Mouse (Mus musculus) stomach, embryonic 15.5 days (tissue): Measurements from ENCODE around the gene Synj2bp. TPM values are rescaled to one million over a fixed set of nuclear protein-coding genes. Genes with fewer than 3 reads are reported as not detected.
A peak's percentile ranks its signal among the peaks of the same experiment; 100 is the strongest.
"Not testable (repeated sequence)": the region's sequence is repeated elsewhere in the genome, so short reads cannot be mapped to it uniquely, and the experiment has no call there.

Experiments
- ATAC-seq: fragments of 200-750 bp; cut with Nextera tagmentation; 2 replicates; pipeline ENCODE4 v1.8.0; 2017; ENCODE audit warnings: low read depth, moderate number of reproducible peaks, moderate TSS enrichment; ENCODE audit not compliant: insufficient read depth, low FRiP score
- H3K27ac ChIP-seq: fragments of 300-500 bp; sonication (generic); 2 replicates; pipeline ENCODE4 v1.5.1; 2015; ENCODE audit warnings: mild to moderate bottlenecking, inconsistent platforms
- H3K27me3 ChIP-seq: fragments of 300-500 bp; sonication (generic); replicated peaks from 2 replicates; pipeline ENCODE4 v1.6.1; 2015; ENCODE audit warnings: inconsistent platforms
- H3K36me3 ChIP-seq: fragments of 300-500 bp; sonication (generic); 2 replicates; pipeline ENCODE4 v1.6.1; 2015; ENCODE audit warnings: inconsistent platforms
- H3K4me1 ChIP-seq: fragments of 300-500 bp; sonication (generic); 2 replicates; pipeline ENCODE4 v1.6.1; 2015; ENCODE audit warnings: inconsistent platforms
- H3K4me2 ChIP-seq: fragments of 300-500 bp; sonication (generic); 2 replicates; pipeline ENCODE4 v1.6.1; 2015; ENCODE audit warnings: mild to moderate bottlenecking, inconsistent platforms
- H3K4me3 ChIP-seq: fragments of 300-500 bp; sonication (generic); replicated peaks from 2 replicates; pipeline ENCODE4 v1.5.1; 2015; ENCODE audit warnings: inconsistent platforms
- H3K9ac ChIP-seq: fragments of 300-500 bp; sonication (generic); 2 replicates; pipeline ENCODE4 v1.6.1; 2015; ENCODE audit warnings: inconsistent platforms
- H3K9me3 ChIP-seq: fragments of 300-500 bp; sonication (generic); 2 replicates; pipeline ENCODE4 v1.6.1; 2016; ENCODE audit warnings: inconsistent platforms
- WGBS: fragments of 180-500 bp; shearing (Covaris S2); methylation state at CpG from one replicate; pipeline ENCODE4 v1.1.7; 2015; 5-methylcytosine and 5-hydroxymethylcytosine counted together
- polyA plus RNA-seq: library from polyadenylated mRNA; unstranded; fragments of >200 nt; fragmentation: Nextera tagmentation; extraction: Ambion mirVana; gene quantifications from 2 replicates; pipeline ENCODE4 v1.2.1, GENCODE M21; 2015

Gene Synj2bp
- polyA plus RNA-seq, result 40.3 and 43.6 TPM in 2 replicates

DNA sequence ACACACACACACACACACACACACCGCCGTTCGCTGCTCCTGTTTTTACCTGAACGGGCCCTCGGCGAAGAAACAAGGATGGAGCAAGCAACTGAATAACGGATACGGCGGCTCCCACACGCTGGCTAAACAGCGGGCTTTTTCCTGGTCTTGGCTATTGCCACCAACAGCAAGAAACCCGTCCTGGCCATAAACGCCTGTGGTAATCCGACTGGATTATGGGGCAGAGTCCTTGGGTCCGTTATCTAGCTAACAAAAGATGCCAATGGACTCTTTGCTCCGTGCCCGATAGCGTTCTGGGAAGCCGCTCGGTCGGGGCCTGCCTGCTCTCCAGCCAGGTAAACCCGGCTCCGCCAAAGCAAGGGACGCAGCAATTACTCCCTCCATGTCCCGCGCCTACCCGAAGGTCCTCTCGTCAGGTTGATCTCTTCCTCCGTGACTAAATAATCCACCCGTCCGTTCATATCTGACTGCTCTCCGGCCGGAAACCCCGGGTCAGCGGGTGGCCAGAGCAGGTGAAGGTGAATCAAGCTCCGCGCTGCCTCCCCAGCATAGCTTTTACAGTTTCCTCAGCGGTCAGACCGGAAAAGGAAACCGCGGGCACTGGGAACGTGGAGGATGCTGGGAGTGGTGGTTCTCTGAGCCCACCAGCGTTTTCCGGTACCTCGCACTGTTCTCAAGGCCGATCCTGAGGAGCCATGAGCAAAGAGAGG is at the start of gene Synj2bp, which contains the start of gene Gm20498:
Gene Synj2bp (minus strand): TSS at position 596 of the 713 bp plus-strand sequence.
Gene Gm20498 (minus strand): TSS at position 590 of the 713 bp plus-strand sequence.
- H3K4me3 ChIP-seq, result peak within 1 kb of the TSS; percentile 58
- H3K4me1 ChIP-seq, result no peaks in the 10 kb centered on the region
- H3K9ac ChIP-seq, result peak within 1 kb of the TSS; percentile 47
- under 1% methylated on average over 46 of the region's 46 CpGs for WGBS
- peak within 1 kb of the TSS; percentile 62 for H3K4me2 ChIP-seq
- H3K27me3 ChIP-seq, result no peaks in the 10 kb centered on the region
- peak within 1 kb of the TSS; percentile 55 for H3K27ac ChIP-seq
- H3K36me3 ChIP-seq, result no peaks in the 10 kb centered on the region
- no peaks in the 10 kb centered on the region for H3K9me3 ChIP-seq
- ATAC-seq, result peak; percentile 91

DNA sequence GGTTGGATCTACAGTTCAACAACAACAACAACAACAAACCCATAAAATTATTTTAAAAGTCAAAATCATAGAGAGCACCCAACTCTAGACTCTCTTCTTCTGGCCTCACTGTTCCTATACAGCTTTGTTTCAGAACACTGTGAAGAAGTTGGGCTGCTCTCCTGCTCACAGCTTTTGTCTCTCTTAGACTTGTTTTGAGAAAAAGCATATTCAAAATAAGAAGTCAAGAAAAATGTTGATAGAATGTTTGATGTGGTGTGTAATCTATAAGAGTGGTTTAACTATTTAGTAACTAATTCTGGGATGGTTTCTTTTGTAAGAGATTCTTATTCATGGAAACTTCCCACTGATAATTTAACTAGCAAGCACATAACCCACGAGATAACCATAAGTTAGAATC is 35.7 kb upstream of the Synj2bp start, which contains the start of gene Adam21:
Gene Adam21 (minus strand): TSS at position 101 of the 400 bp plus-strand sequence.
- Histone ChIP-seq H3K36me3 (0 out of 2 replicates have a peak, but pooled peaks cover 15% of the 10 kb centered on the region), H3K27me3 (no peaks in the 10 kb centered on the region), H3K9ac (no peak within 1 kb of the TSS), H3K4me2 (no peak within 1 kb of the TSS), H3K4me1 (no peaks in the 10 kb centered on the region), H3K4me3 (no peak within 1 kb of the TSS), H3K27ac (no peak within 1 kb of the TSS), H3K9me3 (no peaks in the 10 kb centered on the region)
- no peak for ATAC-seq
- 85% methylated on average over 1 of the region's 1 CpGs for WGBS

DNA sequence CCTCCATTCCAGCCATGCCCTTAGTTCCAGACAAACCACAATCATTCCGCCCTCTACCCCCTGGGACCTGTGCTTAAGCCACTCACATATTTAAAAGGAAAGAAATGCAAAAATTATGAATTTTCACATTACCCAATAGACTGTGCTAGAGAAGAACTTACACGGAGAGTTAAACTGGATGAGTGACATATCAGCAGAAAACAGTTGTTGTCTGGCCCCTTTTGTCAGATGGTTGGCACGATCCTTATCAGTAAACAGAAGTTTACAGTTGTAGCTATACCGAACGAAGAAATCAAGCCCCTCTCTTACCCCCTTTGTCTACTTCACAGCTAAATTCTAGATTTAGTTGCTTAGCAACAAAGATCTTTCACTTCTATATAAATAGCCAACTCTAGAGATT is 35.2 kb upstream of the Synj2bp start:
- Histone ChIP-seq H3K27me3 (no peaks in the 10 kb centered on the region), H3K9ac (no peak overlapping the region), H3K4me3 (no peak overlapping the region), H3K27ac (no peak overlapping the region), H3K36me3 (0 out of 2 replicates have a peak, but pooled peaks cover 12% of the 10 kb centered on the region), H3K9me3 (no peaks in the 10 kb centered on the region), H3K4me2 (no peak overlapping the region), H3K4me1 (no peaks in the 10 kb centered on the region)
- ATAC-seq, result no peak
- whole genome bisulfite sequencing, result 81% methylated on average over 5 of the region's 5 CpGs

DNA sequence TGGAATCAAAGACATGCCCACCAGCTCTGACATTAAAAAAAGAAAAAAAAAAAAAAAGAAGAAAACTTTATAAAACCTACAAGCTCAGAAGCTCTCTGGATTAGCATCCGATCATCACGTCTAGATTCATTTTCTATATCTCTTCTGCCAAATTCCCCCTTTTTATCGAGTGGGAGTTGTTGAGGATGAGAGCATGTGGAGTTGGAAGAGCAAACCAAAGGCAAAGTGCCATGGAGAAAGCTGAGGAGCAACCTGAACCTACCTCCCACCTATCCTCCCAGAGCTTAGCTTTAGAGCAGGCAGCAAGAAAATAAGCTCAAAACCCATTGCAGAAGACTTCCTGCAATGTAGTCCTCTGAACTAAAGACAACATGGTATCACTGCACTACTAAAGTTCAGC is 31.5 kb upstream of the Synj2bp start:
- no peak overlapping the region for H3K4me3 ChIP-seq
- no peaks in the 10 kb centered on the region for H3K9me3 ChIP-seq
- no peaks in the 10 kb centered on the region for H3K4me1 ChIP-seq
- H3K9ac ChIP-seq, result no peak overlapping the region
- no peak overlapping the region for H3K4me2 ChIP-seq
- H3K27me3 ChIP-seq, result no peaks in the 10 kb centered on the region
- WGBS, result 96% methylated on average over 3 of the region's 3 CpGs
- H3K36me3 ChIP-seq, result no peaks in the 10 kb centered on the region
- ATAC-seq, result no peak
- no peak overlapping the region for H3K27ac ChIP-seq

DNA sequence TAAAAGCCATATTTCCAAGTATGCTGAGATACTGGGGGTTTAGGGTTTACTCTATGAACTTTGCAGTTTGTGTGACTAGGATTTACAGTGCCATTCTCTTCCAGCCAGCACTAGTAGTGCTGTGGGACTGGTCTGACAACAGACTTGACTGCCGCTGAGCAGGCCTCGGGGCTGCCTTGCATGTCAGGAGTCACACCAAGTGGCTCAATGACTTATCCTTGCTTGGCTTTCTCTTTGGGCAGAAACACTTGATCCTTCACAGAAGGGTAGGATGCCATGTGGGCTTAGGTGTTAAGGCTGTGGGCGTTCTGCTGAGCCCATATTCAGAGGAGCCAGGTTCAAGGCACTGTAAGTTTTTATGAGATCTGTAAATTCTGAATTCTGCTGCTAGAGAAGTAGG is 16.6 kb upstream of the Synj2bp start:
- Histone ChIP-seq H3K27me3 (no peaks in the 10 kb centered on the region), H3K36me3 (no peaks in the 10 kb centered on the region), H3K9me3 (no peaks in the 10 kb centered on the region), H3K4me3 (no peak overlapping the region), H3K4me1 (no peaks in the 10 kb centered on the region), H3K9ac (no peak overlapping the region), H3K4me2 (no peak overlapping the region), H3K27ac (no peak overlapping the region)
- WGBS, result 80% methylated on average over 3 of the region's 3 CpGs
- no peak for ATAC-seq

DNA sequence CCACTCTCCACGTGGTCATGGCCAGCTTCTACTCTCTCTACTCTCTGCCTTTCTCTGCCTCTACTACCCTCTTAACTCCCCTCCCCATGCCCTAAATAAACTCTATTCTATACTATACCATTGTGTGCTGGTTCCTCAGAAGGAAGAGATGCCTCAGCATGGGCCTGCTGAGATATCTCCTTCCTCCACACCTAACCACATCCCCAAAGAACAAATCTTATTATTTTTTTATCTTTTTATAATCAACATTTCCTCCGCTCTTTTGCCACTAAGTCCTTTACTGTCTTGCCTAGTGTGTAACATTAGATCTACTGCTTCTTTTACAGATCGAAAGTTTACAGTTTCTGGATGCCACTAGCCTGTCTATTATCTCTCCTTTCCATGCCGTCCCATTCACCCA is 14.5 kb upstream of the Synj2bp start:
- H3K4me2 ChIP-seq, result no peak overlapping the region
- 57% methylated on average over 4 of the region's 4 CpGs for WGBS
- H3K27ac ChIP-seq, result no peak overlapping the region
- no peaks in the 10 kb centered on the region for H3K4me1 ChIP-seq
- no peaks in the 10 kb centered on the region for H3K27me3 ChIP-seq
- no peak overlapping the region for H3K9ac ChIP-seq
- H3K9me3 ChIP-seq, result no peaks in the 10 kb centered on the region
- ATAC-seq, result no peak
- no peaks in the 10 kb centered on the region for H3K36me3 ChIP-seq
- H3K4me3 ChIP-seq, result no peak overlapping the region

DNA sequence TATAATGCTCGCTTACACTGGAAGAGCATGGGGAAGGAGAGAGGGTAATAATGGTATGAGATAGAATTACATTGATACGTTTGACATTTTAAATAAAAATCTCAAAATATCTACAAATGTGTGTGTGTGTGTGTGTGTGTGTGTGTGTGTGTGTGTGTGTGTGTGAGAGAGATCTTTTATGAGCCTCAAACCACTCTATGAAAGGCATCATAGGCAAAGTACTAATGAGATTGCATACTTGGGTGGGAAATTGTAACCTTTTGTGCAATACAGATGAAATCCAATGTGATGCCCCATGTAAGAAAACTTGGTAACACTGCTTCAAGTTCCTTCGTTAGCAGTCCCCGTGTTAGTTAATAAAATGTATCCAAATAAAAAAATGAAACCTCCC is 313 bp upstream of the Synj2bp start:
- Histone ChIP-seq H3K9me3 (no peaks in the 10 kb centered on the region), H3K4me3 (peak overlapping the region; percentile 58), H3K27me3 (no peaks in the 10 kb centered on the region), H3K27ac (peak overlapping the region; percentile 55; the same call in 1 of the 2 replicates), H3K4me2 (peak overlapping the region; percentile 62), H3K9ac (no peak overlapping the region), H3K4me1 (no peaks in the 10 kb centered on the region), H3K36me3 (no peaks in the 10 kb centered on the region)
- no peak for ATAC-seq
- WGBS, result 35% methylated on average over 4 of the region's 4 CpGs

DNA sequence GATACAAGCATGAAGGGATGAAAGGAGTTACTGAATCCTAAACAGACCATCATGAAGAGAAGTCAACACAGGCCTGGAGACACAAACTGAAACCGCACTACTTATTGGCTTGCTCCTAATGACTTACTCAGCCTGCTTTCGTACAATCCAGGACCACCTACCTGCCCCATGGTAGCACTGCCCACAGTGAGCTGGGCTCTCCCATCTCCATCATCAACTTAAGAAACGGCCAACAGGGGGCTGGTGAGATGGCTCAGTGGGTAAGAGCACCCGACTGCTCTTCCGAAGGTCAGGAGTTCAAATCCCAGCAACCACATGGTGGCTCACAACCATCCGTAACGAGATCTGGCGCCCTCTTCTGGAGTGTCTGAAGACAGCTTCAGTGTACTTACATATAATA is 2.1 kb downstream of the Synj2bp start:
- not testable (repeated sequence) for H3K9me3 ChIP-seq

DNA sequence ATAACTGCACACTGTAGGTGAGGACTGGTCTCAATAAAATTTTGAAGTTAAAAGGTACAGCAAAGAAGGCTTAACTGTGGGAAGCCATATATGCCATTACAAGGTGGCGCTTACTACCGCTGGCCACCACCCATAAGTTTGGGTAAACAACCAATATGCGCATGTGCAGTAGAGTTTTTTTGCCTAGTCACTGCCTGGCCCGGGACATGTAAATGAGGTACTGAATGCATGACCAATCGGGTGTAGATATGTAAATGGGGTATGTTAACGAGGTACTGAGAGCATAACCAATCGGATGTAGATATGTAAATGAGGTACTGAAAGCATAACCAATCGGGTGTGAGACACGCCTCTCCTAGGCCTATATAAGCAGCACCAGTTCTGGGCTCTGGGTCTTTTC is 35.8 kb downstream of the Synj2bp start:
- not testable (repeated sequence) for H3K9me3 ChIP-seq, H3K4me1 ChIP-seq, H3K4me2 ChIP-seq, H3K27ac ChIP-seq, H3K27me3 ChIP-seq, ATAC-seq, H3K36me3 ChIP-seq, H3K9ac ChIP-seq, H3K4me3 ChIP-seq
- 96% methylated on average over 9 of the region's 9 CpGs for WGBS

More for the DNA sequence above, 2.1 kb downstream of the Synj2bp start:
- not testable (repeated sequence) for ATAC-seq, H3K4me2 ChIP-seq, H3K27ac ChIP-seq, H3K27me3 ChIP-seq, H3K36me3 ChIP-seq, H3K4me1 ChIP-seq, H3K9ac ChIP-seq, H3K4me3 ChIP-seq
- 76% methylated on average over 8 of the region's 8 CpGs for WGBS

DNA sequence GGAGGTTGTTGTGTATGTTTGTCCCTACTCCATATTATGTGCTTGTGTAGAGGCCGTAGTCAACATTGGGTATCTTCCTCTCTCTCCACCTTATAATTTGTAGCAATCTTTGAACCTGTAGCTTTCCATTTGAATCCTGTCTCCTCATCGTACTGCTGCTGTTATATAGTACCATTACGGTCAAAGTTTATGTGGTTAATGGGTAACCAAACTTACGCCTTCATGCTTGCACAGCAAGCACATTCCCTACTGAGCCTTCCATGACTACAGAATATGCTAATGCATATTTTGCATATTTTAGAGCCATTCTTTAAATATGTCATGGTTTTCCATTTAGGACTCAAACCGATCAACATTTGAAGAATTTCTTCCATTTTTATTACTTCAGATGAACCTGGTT is 42.2 kb downstream of the Synj2bp start:
- WGBS, result 78% methylated on average over 5 of the region's 5 CpGs
- Histone ChIP-seq H3K27me3 (no peaks in the 10 kb centered on the region), H3K4me3 (no peak overlapping the region), H3K9me3 (no peaks in the 10 kb centered on the region), H3K36me3 (no peaks in the 10 kb centered on the region), H3K4me2 (no peak overlapping the region), H3K4me1 (no peaks in the 10 kb centered on the region), H3K27ac (no peak overlapping the region), H3K9ac (no peak overlapping the region)
- ATAC-seq, result no peak

DNA sequence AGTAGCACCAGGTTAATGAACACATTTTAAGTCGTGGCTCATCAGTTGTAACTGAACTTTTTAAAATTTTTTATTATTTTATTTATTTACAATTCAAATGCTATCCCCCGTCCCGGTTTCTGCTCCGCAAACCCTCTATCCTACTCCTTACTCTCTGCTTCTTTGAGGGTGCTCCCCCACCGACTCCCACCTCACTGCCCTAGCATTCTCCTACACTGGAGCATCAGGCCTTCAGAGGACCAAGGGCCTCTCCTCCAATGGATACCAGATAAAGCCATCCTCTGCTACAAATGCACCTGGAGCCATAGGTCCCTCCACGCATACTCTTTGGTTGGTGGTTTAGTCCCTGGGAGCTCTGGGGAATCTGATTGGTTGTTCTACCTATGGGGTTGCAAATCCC is 47.4 kb downstream of the Synj2bp start:
- Histone ChIP-seq H3K9me3 (no peaks in the 10 kb centered on the region), H3K4me2 (peak overlapping the region; percentile 47), H3K9ac (no peak overlapping the region), H3K4me1 (no peaks in the 10 kb centered on the region), H3K27me3 (no peaks in the 10 kb centered on the region), H3K36me3 (no peaks in the 10 kb centered on the region), H3K27ac (peak overlapping the region; percentile 98), H3K4me3 (peak overlapping the region; percentile 83)
- WGBS, result 40% methylated on average over 6 of the region's 6 CpGs
- ATAC-seq, result no peak

DNA sequence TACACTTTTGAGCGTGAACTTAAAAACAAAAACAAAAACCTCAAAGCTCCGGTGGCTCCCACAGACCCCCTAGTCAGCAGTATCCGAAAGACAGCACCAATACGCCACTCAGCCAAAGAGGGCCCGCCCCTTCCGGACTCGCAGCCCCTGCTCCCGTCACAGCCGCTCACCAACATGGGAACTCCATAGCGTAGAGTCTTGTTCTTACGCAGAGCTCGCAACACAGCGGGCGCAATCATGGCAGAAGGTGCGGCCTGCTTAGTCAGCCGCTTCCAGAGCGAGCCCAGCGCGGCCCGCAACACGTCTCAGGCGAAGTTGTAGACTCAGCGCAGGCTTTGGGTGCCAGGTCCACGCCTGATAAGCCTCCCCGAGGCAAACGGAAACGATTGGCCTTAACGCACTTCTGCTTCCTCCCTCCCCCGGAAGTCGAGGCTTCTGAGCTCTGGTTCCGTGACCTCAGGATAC is 48.0 kb downstream of the Synj2bp start, which contains the start of gene Cox16:
Gene Cox16 (minus strand): TSS at position 401 of the 465 bp plus-strand sequence.
- Histone ChIP-seq H3K27me3 (no peaks in the 10 kb centered on the region), H3K4me2 (peak within 1 kb of the TSS; percentile 61), H3K4me3 (peak within 1 kb of the TSS; percentile 83), H3K9me3 (no peaks in the 10 kb centered on the region), H3K4me1 (no peaks in the 10 kb centered on the region), H3K27ac (peak within 1 kb of the TSS; percentile 98), H3K36me3 (no peaks in the 10 kb centered on the region), H3K9ac (peak within 1 kb of the TSS; percentile 60; the same call in 1 of the 2 replicates)
- peak; percentile 95 for ATAC-seq
- 0% methylated on average over 31 of the region's 31 CpGs for WGBS
